Comparison of ENCODE assay signal across 15 mouse cellular contexts in genomic region chr16:76332127-76332526, GRCm38 (mm10). TPM values are rescaled to one million over a fixed set of nuclear protein-coding genes. Genes with fewer than 3 reads are reported as not detected.
DNase-seq lines count a peak whose midpoint lies in the region; ATAC-seq and TF ChIP-seq lines count a peak whose summit lies in the region.
"Had no signal": no experiment of that assay in that cellular context is flagged by ENCODE, and none has a peak within 500 bp of the region (broad histone marks: within the 10 kb centered on the region; RNA-seq: fewer than 3 reads in every experiment).

No protein-coding gene starts in this region.

- no peaks in the 10 kb centered on the region; the same call in 1 of the 2 replicates for H3K36me3 ChIP-seq in kidney, adult 2 months (ENCODE audit: control insufficient read depth, insufficient read depth, low read length)
- no peaks in the 10 kb centered on the region for H3K36me3 ChIP-seq in midbrain, embryonic 11.5 days (ENCODE audit: control insufficient read depth, insufficient read depth, low read length)
- H3K36me3 ChIP-seq in midbrain, postnatal 0 days (ENCODE audit: insufficient read depth, low read length), result no peaks in the 10 kb centered on the region
- H3K36me3 ChIP-seq in kidney, postnatal 0 days (ENCODE audit: insufficient read depth, low read length), result peaks cover 4% of the 10 kb centered on the region

- H3K4me1 ChIP-seq in kidney, adult 2 months (ENCODE audit: control insufficient read depth, insufficient read depth, low read length), result peaks cover 11% of the 10 kb centered on the region
- peaks cover 6% of the 10 kb centered on the region for H3K4me1 ChIP-seq in midbrain, embryonic 11.5 days (ENCODE audit: control insufficient read depth, insufficient read depth, low read length)
- H3K4me1 ChIP-seq in midbrain, postnatal 0 days (ENCODE audit: insufficient read depth, low read length), result no peaks in the 10 kb centered on the region
- peaks cover 6% of the 10 kb centered on the region; the same call in 1 of the 2 replicates for H3K4me1 ChIP-seq in kidney, postnatal 0 days (replicated peaks; ENCODE audit: insufficient read depth, low read length)
- H3K4me1 ChIP-seq: limb, embryonic 15.5 days had no signal

- no peak overlapping the region for H3K9ac ChIP-seq in midbrain, embryonic 11.5 days (ENCODE audit: low read length)
- no peak overlapping the region for H3K9ac ChIP-seq in midbrain, postnatal 0 days (replicated peaks; ENCODE audit: low read length, poor library complexity, severe bottlenecking)
- no peak overlapping the region for H3K9ac ChIP-seq in kidney, postnatal 0 days (ENCODE audit: low read depth, low read length)
- H3K9ac ChIP-seq: forebrain, postnatal 0 days; heart, embryonic 13.5 days; limb, embryonic 15.5 days had no signal

- TF ChIP-seq POLR2A in kidney, adult 2 months (IDR thresholded peaks at IDR 0.05; ENCODE audit: low read depth, low read length), result no peak

- 23% methylated on average over 7 of the region's 7 CpGs for WGBS in kidney, adult 2 months
- 34% methylated on average over 7 of the region's 7 CpGs for WGBS in midbrain, embryonic 11.5 days
- 41% methylated on average over 7 of the region's 7 CpGs for WGBS in midbrain, postnatal 0 days
- WGBS in kidney, postnatal 0 days, result 16% methylated on average over 7 of the region's 7 CpGs

- H3K27ac ChIP-seq in kidney, adult 2 months (ENCODE audit: insufficient read depth, low read depth, low read length), result peak overlapping the region; percentile 41; the same call in 1 of the 2 replicates
- no peak overlapping the region for H3K27ac ChIP-seq in midbrain, embryonic 11.5 days (ENCODE audit: low read depth, low read length)
- no peak overlapping the region for H3K27ac ChIP-seq in midbrain, postnatal 0 days (ENCODE audit: low read depth, low read length)
- no peak overlapping the region for H3K27ac ChIP-seq in kidney, postnatal 0 days
- H3K27ac ChIP-seq: heart, embryonic 13.5 days; limb, embryonic 15.5 days had no signal

- no peak overlapping the region for H3K4me3 ChIP-seq in kidney, adult 2 months (ENCODE audit: insufficient read depth, low read depth, low read length)
- H3K4me3 ChIP-seq in midbrain, embryonic 11.5 days (ENCODE audit: low read depth, low read length), result no peak overlapping the region
- H3K4me3 ChIP-seq in midbrain, postnatal 0 days (ENCODE audit: low read depth, low read length), result no peak overlapping the region
- no peak overlapping the region for H3K4me3 ChIP-seq in kidney, postnatal 0 days (replicated peaks; ENCODE audit: low read depth, low read length)
- H3K4me3 ChIP-seq: erythroblast, embryonic 14.5 days; heart, embryonic 13.5 days; limb, embryonic 15.5 days had no signal

- intact Hi-C loops in left cerebral cortex, postnatal 4 days (cut with DNase I), result no loop called here

- no peak for TF ChIP-seq CTCF in kidney, adult 2 months (conservative IDR thresholded peaks at IDR 0.05; ENCODE audit: insufficient read depth, insufficient read length, low read depth, low read length)
- no peak for TF ChIP-seq CTCF in midbrain, postnatal 0 days (IDR thresholded peaks at IDR 0.05)
- TF ChIP-seq CTCF in kidney, postnatal 0 days (IDR thresholded peaks at IDR 0.05; ENCODE audit: low read depth), result no peak

- no peaks in the 10 kb centered on the region for H3K9me3 ChIP-seq in midbrain, embryonic 11.5 days (ENCODE audit: control insufficient read depth, low read length)
- no peaks in the 10 kb centered on the region for H3K9me3 ChIP-seq in midbrain, postnatal 0 days (ENCODE audit: low read length)
- no peaks in the 10 kb centered on the region for H3K9me3 ChIP-seq in kidney, postnatal 0 days (replicated peaks; ENCODE audit: low read length)
- H3K9me3 ChIP-seq: heart, embryonic 13.5 days; limb, embryonic 15.5 days had no signal

- ATAC-seq in midbrain, embryonic 11.5 days (ENCODE audit: low FRiP score), result 0 out of 2 replicates have a peak, but pooled peaks have one; percentile 57
- no peak for ATAC-seq in midbrain, postnatal 0 days (ENCODE audit: low FRiP score)
- ATAC-seq in kidney, postnatal 0 days (replicated peaks; ENCODE audit: low FRiP score, low read depth), result peak; percentile 63; the same call in 1 of the 2 replicates
- ATAC-seq: activated CD4-positive, CD25-positive, alpha-beta regulatory T cell, adult 4 months; forebrain, postnatal 0 days had no signal

- H3K4me2 ChIP-seq in midbrain, embryonic 11.5 days, result no peak overlapping the region
- no peak overlapping the region for H3K4me2 ChIP-seq in midbrain, postnatal 0 days (ENCODE audit: low read depth, low read length, poor library complexity, severe bottlenecking)
- no peak overlapping the region for H3K4me2 ChIP-seq in kidney, postnatal 0 days (ENCODE audit: low read length)
- H3K4me2 ChIP-seq: heart, embryonic 13.5 days; limb, embryonic 15.5 days had no signal

- H3K27me3 ChIP-seq in kidney, adult 2 months (replicated peaks; ENCODE audit: control insufficient read depth, insufficient read depth, low read length), result no peaks in the 10 kb centered on the region
- H3K27me3 ChIP-seq in midbrain, embryonic 11.5 days (ENCODE audit: control insufficient read depth, insufficient read depth, low read length), result no peaks in the 10 kb centered on the region; the same call in 1 of the 2 replicates
- no peaks in the 10 kb centered on the region for H3K27me3 ChIP-seq in midbrain, postnatal 0 days (ENCODE audit: insufficient read depth, low read length)
- H3K27me3 ChIP-seq in kidney, postnatal 0 days (ENCODE audit: insufficient read depth, low read length), result no peaks in the 10 kb centered on the region
- H3K27me3 ChIP-seq: heart, embryonic 13.5 days; limb, embryonic 15.5 days had no signal

- peak; percentile 55 for DNase-seq in kidney, adult 2 months
- DNase-seq in kidney, adult 8-10 months, result no peak
- no peak for DNase-seq in midbrain, embryonic 11.5 days (ENCODE audit: low spot score, missing footprints)
- DNase-seq in midbrain, postnatal 0 days (ENCODE audit: low spot score), result no peak
- peak; percentile 63 for DNase-seq in kidney, postnatal 0 days (ENCODE audit: low spot score)
- DNase-seq in left cerebral cortex, postnatal 4 days, result no peak
- DNase-seq in cerebellum, adult 18-20 months, result no peak
- DNase-seq: forebrain, postnatal 0 days; gastrocnemius, postnatal 36 days; right cerebral cortex, postnatal 14 days; thymus, adult 18-20 months had no signal

RNA-seq across cellular contexts. Expression of gene Nrip1, which starts 41.5 kb away (rescaled TPM):
- 7.1 and 8.3 TPM in 2 replicates for polyA plus RNA-seq in kidney, adult 2 months (2012; rRNA removed)
- 20.7 and 24.3 TPM in 2 replicates for polyA plus RNA-seq in midbrain, embryonic 11.5 days (2014; fragmentation: Nextera tagmentation; extraction: Ambion mirVana)
- total RNA-seq in midbrain, postnatal 0 days (2014; rRNA removed), result 33.7 and 55.8 TPM in 2 replicates
- 27.2 and 29.5 TPM in 2 replicates for polyA plus RNA-seq in midbrain, postnatal 0 days (2015; fragmentation: Nextera tagmentation; extraction: Ambion mirVana)
- 33.7 and 36.4 TPM in 2 replicates for polyA plus RNA-seq in kidney, postnatal 0 days (2015; fragmentation: Nextera tagmentation; extraction: Ambion mirVana)
- total RNA-seq in left cerebral cortex, postnatal 4 days (2021), result 10 to 100 TPM; 94.0 to 98.7 TPM

Comparison
In these comparisons a context has a peak if more than half of its experiments do, and no peak if none do; other contexts are left out.
1. DNase-seq: peak in kidney, adult 2 months (single experiment) and kidney, postnatal 0 days (single experiment); none in kidney, adult 8-10 months (0 of 2), midbrain, embryonic 11.5 days (single experiment), midbrain, postnatal 0 days (single experiment), left cerebral cortex, postnatal 4 days (single experiment) and cerebellum, adult 18-20 months (0 of 2).